Mouse (Mus musculus) gonadal fat pad, adult 2 months (tissue): ENCODE results near the gene Lrmp. TPM values are rescaled to one million over a fixed set of nuclear protein-coding genes. Genes with fewer than 3 reads are reported as not detected.
A peak's percentile ranks its signal among the peaks of the same experiment; 100 is the strongest.

Source experiments
- DNase-seq: peaks from one replicate; pipeline ENCODE4 v3.0.0-alpha.2; 2012; ENCODE audit warnings: low read depth
- polyA plus RNA-seq: library from polyadenylated mRNA; depleted of rRNA; stranded (reverse); fragments of >200 nt; gene quantifications from 2 replicates; pipeline ENCODE4 v1.2.3, GENCODE M21; 2012

Lrmp gene
- polyA plus RNA-seq, 1 experiment = 7.3 TPM

DNA sequence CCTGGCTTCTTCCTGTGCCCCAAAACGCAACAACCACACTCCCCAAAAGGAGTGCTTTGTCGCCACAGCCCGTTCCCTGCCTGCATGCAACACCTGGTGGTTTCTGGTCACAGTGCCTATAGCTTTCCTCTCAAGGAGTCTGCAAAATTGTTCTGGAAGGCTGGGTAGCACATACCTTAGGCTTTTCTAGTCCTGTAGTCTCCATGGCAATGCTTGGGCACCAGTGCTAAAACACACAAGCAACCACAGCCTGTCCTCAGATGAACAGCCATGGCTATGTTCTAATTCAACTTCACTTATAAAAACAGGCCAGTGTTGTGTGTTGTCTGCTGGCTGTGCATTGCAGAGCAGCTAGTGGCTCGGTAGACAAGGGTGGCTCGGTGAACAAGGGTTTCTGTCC is 21.4 kb downstream of the Lrmp start:
- DNase-seq = no peak

DNA sequence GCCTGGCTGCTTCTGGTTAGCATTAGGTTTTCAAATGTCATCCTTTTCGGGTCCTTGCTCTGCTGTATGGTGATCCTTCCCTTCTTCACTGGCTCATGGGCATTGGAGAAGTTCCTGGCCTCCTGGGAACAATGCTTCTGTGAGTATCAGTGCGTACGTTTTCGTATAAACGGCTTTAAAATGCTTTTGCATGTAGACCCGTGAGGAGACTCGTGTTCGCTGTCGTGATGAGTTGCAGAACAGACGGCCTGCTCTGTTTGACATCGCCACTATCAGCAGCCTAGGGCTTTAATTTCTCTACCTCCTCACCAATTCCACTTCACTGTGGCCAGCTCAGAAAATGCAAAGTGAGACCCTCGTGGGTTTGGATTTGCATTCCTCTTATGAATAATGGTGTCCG is 23.8 kb downstream of the Lrmp start:
- no peak for DNase-seq

DNA sequence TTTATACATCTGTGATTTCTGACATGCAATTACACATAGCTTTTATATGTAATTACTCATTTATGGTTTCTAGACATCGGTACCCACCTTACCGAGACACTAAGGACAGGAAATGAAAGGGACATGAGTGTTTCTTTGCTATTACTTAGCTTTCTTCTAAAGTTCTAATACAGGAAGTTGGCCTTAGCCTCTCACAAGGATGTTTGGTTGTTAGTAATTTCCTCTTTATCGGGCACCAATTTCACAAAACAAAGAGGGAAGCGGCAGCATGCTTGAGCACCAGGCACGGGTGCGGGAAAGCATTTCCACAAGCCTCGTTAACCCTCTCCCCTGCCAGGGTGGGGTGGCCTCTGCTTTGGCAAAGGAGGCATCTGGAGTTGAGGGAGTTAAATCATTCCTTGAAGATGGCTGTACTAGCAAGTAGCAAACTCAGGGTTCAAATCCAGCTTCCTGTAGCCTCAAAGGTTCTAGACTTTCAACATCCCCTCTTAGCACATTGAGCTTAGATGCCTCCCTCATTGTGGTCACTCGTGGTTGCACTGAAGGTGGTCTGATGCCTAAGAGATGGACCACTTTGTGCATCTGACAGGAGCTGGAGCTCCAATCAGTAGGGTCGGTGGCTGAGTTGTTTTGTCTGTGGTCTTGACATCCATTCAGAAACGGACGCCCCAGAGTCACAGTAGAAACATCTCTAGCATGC is 24.5 kb downstream of the Lrmp start:
- no peak for DNase-seq

DNA sequence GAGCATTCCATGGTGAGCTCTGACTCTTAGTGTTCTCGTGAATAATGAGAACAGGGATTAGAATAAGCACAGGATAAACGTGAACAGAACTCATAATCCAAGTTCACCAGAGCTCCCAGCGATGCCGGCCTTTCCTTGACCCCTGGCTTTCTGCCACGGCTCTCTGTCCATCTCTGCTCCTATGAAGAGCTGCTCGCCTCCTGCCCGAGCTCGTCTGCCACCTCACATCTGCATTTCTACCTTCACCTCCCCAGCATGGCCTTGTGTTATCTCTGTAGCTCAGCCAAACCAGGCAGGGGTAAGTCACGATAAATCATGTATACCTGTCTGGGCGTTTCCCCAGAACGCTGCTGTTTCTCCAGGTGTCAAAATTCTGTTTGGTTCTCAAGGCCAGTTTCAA is 25.3 kb downstream of the Lrmp start:
- DNase-seq = peak; percentile 24

DNA sequence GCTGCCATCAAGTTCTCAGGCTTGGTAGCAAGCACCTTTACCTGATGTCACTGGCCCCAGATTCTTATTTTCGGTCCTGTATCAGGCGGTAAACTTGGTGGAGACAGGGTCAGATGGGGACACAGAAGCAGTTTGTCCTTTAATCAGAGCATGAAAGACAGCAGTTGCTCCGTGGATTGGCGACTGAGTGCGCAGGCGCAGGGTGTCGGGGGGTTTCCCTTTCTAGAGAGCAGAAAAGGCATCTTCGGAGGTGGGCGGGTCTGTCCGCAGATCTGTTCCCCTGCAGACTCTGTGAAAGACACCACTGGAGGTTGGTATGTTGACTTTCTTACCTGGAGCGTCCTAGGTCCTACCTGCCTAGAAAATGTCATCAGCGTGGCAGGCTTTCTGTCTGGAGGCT is 26.4 kb downstream of the Lrmp start:
- no peak for DNase-seq

DNA sequence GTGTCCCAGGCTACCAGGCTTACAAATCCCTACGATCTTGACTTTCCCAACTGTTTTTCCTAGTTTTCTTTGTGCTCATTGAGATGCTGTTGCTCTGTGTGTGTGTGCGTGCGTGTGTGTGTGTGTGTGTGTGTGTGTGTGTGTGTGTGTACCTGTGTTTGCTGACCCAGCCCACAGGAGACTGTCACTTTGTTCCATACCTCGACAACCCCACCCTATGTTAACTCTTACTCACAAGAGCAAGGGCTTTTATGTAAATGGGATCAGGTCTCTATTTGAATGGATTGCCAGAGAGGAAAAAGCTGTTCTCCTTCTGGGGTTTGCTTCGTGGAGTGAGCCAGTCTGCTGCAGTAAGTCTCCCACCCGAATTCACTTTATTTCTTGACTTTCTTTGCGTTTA is 29.7 kb downstream of the Lrmp start:
- DNase-seq = no peak

DNA sequence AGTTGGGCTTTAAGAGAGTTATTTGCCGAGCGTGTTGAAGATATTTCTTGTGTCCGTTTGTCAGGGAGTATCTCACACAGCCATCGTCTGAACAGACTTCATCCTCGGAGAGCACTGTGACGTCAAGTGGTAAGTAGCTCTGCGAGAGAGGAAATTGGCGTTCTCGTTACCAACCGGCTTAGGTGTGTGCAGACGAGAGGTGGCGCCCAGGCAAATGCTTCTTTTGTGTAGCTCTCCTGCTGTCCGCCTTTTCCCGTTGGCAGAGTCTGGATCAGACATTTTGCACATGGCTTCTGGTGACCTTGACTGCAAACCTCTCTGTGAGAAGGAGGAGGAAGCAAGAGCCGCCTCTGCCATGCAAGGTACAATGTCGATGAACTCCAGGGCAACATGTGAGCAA is 32.3 kb downstream of the Lrmp start:
- no peak for DNase-seq

DNA sequence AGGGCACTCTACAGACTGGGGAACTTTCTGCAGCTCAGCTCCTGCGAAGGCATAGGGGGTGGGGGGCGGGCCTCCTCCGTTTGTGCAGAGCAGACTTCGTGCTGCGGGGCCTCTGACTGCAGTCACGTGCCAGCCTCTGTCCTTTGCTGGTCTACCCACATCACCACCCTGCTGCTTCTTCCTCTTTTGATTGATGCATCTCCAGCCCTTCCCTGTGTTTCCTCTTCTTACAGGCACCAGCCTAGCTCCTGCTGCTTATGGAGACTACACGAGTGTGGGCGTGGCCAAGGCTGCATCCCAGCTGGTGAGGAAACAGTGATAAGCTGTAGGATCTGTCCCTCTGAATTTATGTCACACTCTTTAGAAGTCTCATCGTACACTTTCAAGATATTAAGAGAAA is 33.6 kb downstream of the Lrmp start:
- DNase-seq = no peak

DNA sequence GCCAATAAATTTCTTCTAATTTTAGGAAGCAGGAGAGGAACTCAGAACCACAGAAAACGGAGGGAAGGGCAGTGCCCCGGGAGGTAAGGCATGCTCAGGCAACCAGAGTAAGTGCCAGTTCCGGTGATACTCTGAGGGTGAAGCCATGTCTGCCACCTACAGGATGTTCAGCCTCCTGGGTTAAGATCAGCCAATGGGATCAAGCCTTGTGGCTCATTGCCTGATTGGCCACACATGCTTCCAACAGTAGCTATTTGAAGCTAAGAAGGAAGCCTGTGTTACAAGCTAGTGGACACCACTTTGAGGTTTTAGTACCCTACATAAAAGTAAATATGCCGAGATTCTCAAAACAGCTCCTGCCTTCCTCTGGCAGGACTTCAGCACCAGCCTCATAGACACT is 43.2 kb downstream of the Lrmp start:
- DNase-seq = no peak

DNA sequence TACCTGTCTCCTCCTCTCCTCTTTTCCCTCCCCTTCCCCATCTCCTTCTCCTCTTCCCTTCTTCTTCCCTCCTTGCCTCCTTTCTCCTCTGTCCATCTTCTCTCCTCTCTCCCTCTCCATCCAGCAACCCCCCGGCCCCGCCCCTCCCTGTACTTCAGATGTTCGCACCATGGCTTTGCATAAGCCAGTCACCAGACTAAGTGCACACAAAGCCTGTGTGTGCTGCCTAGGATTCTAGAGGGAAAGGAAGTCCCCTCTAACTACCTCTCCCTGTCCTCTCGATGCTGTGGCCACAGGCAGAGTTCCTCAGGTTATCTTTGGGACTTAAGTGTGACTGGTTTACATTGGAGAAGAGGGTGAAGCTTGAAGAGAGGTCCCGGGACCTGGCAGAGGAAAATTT is 45.1 kb downstream of the Lrmp start:
- no peak for DNase-seq

DNA sequence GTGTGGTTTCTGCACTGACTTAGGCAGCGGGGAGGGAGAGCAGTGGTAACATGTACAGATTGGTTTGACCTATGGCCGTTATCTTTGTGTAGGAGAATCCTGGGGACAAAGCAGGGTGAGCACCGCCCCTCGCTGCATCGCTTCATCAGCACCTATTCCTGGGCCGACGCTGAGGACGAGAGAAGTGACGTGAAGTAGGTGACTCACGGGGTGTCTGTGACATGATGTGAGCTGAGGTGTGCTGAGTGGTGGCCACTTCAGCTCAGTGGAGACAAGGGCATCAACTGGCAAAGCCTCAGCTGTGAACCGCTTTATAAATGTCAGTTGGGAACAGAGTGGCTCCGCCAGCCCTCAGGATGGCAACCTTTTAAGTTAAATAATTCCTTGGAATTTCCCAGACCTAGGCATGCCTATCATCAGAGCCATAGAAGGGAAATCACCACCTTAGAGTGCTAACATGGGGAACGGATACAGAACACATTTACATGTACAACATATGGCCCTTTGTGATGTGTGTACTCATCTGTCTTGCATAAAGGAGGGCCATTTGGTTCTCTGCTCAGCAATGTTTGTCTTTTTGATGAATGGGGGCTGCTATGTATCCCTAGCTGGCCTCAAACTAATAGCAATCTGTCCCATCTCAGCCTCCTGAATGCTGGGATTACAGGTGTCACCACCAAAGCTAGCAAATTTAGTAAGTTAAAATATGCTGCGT is 56.6 kb downstream of the Lrmp start:
- no peak for DNase-seq

DNA sequence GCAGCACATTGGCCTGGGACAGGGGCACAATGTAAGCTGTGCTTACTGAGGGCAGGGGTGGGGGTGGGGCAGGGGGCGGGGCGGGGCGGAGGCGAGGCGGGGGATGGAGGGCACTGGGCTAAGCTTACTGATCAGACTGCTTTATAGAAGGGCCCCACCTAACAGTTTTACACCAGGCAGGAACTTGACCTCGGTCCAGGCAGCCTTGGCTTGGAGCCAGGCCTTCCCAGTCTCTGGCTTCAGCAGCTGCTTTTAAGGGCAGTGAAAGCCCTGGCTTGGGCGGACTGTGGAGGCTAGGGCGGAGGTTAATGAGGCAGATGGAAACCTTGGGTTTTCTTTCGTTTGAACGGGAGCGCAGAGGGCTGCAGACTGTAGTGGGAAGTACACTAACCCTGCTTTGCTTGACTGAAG is 58.3 kb downstream of the Lrmp start:
- DNase-seq = no peak

DNA sequence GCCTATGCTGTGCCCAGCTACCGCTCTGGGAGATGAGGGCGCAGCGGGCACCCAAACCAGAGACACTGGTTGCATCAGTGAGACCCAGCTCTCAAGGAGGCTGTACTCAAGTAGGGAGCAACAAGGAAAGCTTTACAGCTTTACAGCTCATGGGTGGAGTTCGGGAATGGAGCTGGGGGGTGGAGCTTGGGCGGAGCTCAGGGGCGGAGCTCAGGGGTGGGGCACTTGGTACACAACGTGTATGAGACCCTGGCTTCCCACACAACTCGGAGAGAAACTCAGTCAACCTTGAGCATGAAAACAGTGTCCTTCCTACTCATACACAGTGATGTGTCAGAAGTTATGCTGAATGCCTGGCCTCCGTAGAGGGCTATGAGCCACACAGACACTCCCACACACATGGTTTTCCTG is 60.1 kb downstream of the Lrmp start:
- no peak for DNase-seq

DNA sequence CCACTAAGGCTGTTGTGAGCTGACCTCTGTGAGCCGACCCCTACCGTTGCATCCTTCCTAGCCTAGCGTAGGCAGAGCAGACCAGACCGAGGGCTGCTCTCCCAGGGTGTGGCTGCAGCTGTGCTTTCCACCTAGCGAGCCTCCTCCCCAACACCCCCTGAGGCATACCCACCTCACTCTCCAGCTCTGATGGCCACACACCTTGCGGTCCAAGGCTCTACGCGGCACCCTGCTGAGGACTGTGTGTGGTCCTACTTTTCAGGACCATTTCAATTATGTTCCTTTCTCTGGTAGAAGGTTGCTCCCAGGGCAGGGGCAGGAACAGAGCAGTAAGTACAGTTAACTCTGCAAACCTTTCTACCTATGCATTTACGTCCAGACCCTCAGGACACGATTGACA is 61.0 kb downstream of the Lrmp start:
- DNase-seq = no peak

DNA sequence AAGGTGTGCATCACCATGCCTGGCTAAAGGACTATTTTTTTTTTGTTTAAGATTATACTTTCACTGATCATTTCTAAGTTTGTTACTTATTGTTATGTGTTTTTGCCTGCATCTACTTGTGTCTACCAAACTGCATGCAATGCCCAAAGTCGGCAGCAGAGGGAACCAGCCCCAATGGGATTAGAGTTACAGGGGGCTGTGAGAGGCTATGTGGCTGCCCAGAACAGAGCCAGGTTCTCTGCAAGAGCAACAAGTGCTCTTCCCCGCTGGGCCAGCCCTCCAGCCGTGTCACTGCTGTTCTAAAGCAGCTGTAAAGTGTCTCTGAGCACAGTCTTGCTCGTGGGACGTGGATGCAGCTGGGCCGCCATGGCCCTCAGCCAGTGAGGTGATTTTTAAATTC is 64.2 kb downstream of the Lrmp start:
- DNase-seq = no peak

DNA sequence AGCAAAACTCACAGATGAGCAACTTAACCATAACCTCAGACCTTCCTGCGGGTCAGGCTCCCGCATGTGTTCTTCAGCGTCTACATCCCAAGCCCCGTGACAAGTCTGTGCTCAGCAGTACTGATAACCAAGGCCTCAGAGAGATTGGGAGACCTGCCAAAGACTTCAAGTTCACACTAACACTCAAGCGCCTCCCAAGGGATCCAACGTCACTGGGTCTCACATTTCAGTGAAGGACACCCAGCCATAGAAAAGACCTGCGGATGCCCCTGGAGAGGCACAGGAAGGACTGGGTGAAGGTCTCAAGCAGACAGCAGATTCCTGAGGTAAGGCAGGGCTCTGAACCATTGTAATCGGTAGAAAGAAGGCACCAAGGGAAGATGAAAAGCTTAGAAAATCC is 66.6 kb downstream of the Lrmp start:
- no peak for DNase-seq

DNA sequence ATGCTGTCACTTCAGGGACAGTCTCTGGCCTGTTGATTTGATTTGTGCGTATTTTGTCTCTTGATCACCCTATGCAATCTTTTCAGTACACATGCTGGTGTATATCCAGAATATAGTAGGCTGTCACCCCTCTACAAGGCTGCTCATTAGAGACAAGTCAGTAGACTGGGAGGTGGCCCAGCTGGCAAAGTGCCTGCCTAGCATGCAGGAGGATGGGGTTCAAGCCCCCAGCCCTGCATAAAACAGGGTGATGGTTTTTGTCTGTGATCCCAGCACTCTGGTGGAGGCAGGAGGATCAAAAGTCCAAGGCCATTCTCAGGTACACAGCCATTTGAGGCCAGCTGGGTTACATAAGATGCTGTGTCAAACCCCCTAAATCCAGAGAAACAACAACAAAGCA is 70.6 kb downstream of the Lrmp start:
- no peak for DNase-seq

DNA sequence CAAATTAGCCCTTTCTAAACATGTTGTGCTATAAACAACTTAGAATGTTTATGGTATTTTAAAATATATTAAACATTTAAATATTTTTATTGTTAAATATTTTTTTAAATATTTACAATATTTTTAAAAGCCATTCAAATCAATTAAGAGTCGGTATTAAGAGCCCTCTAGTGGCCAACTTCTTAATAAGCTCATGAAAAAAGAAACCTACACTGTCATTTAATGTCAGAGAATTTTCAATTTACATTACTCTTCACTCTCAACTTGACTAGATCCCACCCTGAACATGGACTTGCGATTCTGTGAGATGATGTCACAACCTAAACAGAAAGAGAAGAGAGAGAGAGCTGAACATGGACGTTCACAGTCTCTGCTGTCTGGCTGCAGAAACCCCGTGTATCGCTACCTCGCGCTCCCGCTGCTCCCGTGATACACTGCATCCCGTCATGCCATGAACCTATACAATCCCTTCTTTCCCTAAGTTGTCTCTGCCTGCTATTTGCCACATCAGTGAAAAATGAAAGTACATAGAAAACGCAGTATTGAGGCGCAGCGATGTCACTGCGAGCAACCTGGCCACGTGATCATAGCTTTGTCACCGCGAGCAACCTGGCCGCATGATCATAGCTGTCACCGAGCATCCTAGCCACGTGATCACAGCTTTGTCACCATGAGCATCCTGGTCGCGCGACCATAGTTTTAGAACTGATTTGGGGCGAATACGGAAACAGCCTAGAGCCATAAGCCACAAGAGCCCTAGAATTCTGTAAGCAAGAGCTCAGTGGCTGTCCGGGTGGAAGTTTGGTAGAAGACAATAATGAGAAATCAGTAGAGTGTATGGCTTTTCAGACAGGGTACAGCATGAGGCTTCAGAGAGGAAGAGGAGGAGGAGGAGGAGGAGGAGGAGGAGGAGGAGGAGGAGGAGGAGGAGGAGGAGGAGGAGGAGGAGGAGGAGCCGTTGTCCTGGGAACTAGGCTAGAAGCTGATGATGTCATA is 71.9 kb downstream of the Lrmp start:
- no peak for DNase-seq

DNA sequence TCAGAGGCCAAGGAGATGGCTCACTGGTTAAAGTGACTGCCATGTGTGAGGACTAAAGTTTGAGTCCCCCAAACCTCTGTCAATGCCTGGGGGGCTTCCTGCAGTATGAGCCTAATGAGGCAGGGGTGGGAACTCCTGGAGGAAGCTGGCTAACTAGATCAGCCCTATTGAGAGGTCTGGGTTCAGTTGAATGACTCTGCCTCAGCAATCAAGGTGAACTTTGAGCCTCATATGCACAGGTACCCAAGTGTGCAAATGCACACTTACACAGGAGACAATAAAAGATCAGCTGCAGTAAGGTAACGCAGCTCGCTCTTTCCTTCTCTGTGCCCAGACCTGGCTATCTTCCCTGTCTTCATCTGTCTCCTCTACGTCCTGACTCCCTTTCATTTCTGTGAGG is 77.6 kb downstream of the Lrmp start:
- DNase-seq = no peak

DNA sequence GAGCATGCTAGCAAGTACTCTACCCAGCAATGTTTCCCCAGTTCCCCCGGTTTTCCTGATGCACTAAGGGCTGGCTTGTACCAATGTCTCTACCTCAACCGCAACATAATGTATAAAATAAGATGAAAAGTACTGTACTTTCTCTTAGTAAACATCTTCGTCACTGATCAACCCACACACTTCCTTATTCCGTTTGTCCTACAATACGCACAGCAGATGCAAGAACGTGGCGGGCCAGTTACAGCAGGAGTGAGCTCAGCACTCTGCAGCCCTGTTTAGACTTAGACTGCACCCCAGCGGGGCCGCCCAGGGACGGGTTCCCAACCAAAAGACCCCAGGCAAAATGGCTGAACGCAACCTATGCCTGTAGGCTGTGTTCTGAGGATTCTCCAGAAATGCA is 78.0 kb downstream of the Lrmp start:
- DNase-seq = no peak

DNA sequence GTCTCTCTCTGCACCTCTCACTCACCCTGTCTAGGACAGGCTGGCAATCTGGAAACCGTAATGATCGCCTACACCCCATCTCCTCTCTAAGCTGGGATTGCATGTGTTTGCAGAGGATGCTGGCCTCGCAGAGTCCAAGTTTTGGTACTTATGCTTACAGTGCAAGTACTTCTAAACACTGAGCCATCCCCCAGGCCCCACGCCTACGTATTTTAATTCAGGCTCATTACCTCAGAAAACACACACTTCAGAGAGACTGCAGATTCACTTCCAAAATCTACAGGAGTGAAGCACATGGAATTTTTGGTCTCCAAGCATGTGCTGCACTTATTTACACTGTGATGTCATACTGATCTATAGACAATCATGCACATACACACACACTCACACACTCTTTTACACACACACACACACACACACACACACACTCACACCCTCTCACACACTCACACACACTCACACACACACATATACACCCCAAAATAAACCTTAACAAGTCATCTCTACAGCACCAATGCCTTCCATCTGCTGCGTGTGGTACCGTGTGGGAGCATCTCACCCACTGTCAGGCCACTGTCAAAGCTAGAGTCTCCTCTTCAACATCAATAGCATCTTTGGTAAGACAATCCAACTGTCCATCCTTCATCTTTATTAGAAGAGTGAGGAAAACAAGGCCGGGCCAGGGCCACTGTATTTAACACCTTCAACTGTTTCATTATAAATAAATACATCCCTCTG is 82.7 kb downstream of the Lrmp start:
- DNase-seq = no peak
